Mouse (Mus musculus) layer of hippocampus, adult 18-20 months (tissue): ENCODE results near the gene Nfatc2ip. TPM values are rescaled to one million over a fixed set of nuclear protein-coding genes. Genes with fewer than 3 reads are reported as not detected.

Source experiments
- DNase-seq, 2 experiments: peaks; one replicate each; pipeline ENCODE4 v3.0.0; 2022; ENCODE audit warnings: low spot score in 2 of 2
- long read RNA-seq: library from polyadenylated mRNA; stranded (forward); transcript quantifications from one replicate; pipeline ENCODE4 v2.0.0, GENCODE M21; 2021
- total RNA-seq, 2 experiments: library from RNA; stranded (reverse); gene quantifications; 2 replicates each; pipeline ENCODE4 v1.2.3; 2021

Gene Nfatc2ip
- 1 to 10 TPM; 6.0 to 6.9 TPM for total RNA-seq
- long read RNA-seq, partial matches to known transcripts, result 0 of 2 reads
- long read RNA-seq, other reads (novel, unspliced or antisense), result 2 of 2 reads

GRCm38 (mm10) chr7:126396298-126397119, at the start of gene Nfatc2ip:
TSS of gene Nfatc2ip (minus strand) at chr7:126396737.
- peak; percentile 94 to 100 for DNase-seq

GRCm38 (mm10) chr7:126446217-126446616, 49.7 kb upstream of the Nfatc2ip start:
- no peak for DNase-seq

- DNase-seq, result no peak
These were observed 48.7 kb upstream of the Nfatc2ip start for GRCm38 (mm10) chr7:126445104-126445815.

GRCm38 (mm10) chr7:126444536-126444935, 48.0 kb upstream of the Nfatc2ip start:
- no peak for DNase-seq

- no peak for DNase-seq
These were observed 47.5 kb upstream of the Nfatc2ip start for GRCm38 (mm10) chr7:126443997-126444396.

DNA sequence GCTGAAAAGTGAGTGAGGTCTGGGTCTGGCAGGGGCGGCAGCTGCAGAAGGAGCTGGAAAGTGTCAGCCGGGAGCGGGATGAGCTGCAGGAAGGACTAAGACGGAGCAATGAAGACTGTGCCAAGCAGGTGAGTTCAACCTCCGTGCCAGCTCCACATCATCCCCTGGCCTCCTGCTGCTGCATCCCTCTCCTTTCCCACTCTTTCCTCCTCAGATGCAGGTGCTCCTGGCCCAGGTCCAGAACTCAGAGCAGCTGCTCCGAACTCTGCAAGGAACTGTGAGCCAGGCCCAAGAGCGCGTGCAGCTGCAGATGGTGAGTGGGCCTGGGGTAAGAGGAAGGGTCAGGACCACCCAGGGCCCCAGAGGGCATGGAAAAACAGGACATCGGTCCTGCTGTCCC, 43.6 kb upstream of the Nfatc2ip start:
- DNase-seq, result no peak

DNA sequence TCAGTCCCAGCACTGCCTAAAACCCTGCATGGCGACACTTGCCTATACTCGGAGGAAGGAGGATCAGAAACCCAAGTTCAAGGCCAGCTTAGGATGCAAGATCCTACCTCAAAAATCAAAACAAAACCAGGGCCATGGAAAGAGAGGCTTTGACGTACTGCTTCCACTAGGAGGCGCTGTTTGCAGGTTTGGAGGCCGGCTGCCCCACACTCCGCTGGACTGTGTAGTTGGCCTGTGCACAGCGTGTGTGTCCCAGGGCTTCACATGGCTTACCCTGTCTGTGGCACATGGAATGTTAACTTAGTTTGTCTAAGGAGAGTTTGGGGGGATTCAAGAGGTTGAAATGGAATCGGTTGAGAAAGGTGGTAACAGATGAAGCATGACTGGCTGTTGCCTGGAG, 40.3 kb upstream of the Nfatc2ip start:
- peak in 1 of 2 experiments; percentile 20 for DNase-seq

DNA sequence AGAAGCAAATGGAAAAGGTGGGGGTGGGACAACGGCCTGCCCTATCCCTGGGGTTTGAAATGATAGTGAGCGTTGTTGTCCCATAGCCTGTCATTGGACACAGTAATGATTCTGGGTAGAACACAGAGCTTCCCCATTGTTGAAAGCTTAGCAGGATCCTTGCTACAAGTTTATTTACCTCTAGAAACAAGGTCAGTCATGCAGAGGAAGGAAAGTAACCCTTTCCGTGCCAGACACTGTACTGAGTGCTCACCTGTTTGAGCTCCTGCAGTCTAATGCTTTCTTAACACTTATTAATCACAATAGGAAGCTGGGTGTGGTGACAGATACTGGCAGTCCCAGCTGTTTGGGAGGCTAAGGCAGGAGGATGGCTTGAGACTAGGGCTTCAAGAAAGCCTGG, 39.3 kb upstream of the Nfatc2ip start:
- no peak for DNase-seq

- DNase-seq, result no peak
These were observed 38.2 kb upstream of the Nfatc2ip start for GRCm38 (mm10) chr7:126434726-126435125.

DNA sequence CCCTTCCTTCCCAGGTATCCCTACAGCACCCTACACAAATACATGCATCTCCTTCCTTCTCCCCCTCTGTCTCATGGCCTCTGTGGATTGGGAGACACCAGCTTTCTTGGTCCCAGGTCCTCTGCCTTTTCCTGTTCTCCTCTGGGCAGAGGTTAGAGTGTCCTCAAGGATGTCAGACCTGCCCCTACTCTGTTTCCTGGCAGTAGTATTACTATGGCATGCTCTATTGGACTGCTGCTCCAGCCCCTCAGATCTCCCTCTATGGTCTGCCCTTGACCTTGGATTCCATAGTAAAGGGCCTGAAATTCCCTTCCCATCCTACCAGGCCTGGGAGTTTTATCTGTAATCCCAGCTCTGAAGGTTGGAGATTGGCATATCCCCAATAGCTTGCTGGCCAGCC, 33.6 kb upstream of the Nfatc2ip start:
- no peak for DNase-seq

DNA sequence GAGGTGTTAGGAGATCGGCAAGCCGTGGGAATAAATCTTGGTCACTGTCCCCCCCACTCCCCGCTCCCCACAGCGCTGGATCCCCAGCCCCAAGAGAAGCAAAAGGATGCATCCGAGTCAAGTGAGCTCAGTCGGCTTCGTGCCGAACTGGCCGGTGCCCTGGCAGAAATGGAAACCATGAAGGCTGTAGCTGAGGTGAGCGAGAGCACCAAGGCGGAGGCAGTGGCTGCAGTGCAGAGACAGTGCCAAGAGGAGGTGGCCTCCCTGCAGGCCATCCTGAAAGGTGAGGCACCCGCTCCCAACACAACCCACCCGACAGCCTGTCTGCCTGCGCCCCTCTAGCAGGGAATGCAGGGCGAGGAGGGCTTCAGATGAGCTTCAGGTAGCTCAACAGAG, 33.0 kb upstream of the Nfatc2ip start:
- no peak for DNase-seq

DNA sequence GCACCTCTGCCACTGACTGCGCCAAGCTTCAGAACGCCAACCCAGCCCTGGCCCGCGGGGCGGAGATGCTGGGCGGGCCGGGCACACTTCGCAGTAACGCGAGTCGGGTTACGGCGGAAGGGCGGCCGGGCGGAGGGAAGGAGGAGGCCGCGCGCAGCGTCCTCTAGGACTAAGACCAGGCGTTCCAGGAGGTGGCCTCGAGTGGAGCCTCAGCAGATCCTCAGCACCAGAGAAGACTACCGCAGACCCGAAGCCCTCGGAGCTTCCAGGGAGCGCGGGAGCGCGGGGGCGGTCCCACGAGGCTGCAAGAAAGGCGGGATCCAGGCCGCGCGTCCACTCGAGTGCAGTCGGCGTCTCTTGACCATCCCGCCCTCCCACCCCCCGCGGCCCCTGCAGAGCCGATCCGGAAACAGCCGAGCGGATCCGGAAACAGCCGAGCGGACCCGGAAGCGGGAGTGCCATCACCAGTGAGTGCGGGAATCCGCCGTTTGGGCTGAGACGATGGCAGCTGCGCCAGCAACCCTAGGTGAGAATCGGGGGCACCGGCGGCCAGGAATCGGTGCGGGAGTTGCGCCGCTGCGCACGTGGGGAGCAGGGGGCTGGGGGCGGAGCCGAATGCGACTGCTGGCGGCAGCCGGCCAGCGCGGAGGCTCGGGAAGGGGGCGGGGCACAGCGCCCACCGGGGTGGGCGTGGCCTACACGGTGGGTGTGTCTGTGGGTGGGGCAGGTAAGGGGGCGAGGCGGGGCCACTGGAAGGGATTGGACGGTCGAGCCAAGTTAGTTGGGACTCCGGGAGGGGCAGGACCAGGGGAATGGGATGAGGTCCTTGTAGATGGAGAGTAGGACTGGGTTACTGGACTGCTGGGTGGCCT, 32.3 kb upstream of the Nfatc2ip start, which contains the start of gene Rabep2:
Gene Rabep2, plus strand, starts transcription at position 129 of the 872 bp plus-strand sequence.
- peak; percentile 85 to 95 for DNase-seq

DNA sequence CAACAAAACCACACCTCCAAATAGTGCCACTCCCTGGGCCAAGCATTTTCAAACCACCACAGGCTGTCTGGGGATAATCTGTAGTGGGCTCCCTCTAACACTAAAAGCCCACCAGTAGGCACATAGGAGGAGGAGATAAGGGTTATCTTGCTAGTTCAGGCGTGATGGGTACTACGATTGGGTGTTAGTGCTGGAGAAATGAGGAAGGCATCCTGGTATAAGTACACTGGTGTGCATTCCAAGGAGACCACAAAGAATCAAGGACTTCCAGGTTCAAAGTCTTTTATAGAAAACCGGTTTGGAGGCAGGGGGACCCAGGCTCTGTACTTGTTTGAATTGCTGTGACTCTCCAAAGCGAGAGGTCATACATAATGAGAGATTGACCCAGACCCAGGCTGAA, 31.6 kb upstream of the Nfatc2ip start:
- DNase-seq, result no peak

DNA sequence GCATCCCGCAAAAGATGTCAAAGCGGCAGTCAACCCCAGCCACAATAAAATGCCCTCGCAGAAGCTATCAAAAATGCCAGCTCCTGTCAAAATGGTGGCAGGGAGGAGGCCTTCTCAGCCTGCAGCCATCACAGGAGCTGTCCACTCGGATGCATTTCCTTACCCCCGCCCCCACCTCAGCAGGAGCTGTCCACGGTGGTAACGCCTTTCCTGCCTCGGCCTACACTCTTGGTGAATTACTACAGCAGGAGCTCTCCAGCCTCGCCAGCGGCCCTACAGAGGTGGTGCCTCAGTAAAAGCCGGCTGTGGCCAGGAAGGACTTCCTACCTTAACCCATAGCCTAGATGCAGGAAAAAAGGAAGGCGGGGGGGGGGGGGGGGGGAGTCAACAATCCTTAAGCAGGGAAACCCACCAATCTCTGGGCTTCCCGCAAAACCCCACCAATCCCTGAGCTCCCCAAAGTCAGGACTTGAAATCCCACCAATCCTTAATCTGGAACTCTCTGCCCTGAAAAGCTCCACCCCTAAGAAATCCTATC, 30.9 kb upstream of the Nfatc2ip start:
- DNase-seq, result no peak

- DNase-seq, result no peak
These were observed 27.6 kb upstream of the Nfatc2ip start for GRCm38 (mm10) chr7:126424161-126424560.

DNA sequence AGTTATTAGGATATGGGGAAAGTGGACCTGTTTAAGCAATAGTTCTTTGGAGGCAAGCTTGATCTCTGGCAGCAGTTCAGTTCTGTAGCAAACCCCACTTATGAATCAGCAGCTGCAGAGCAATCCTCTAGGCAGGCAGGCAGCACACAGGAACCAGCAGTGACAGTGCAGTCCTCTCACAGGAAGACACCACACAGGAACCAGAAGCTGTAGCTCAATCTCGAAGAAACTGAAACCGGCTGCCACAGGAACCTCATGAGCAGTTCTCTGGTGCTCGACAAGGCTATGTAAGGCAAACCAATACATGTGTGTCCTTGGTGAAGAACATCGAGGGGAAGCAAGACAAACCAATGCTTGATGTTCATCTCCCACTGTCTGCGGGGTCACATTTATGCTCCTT, 25.2 kb upstream of the Nfatc2ip start:
- no peak for DNase-seq

DNA sequence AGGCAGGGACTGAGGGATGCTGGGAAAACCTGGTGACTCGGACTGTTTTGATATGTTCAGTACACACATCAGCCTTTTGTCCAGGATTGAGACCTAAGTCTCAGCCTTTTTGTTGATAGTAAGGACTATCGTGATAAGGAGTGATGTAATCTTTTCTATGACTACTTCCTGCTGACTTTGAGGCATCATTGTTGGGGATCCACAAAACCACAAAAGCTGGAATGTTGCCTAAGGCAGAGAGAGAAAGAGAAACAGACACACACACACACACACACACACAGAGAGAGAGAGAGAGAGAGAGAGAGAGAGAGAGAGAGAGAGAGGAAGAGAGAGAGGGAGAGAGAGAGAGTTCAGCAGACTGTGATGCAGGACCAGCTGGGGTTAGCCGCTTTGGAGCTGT, 22.0 kb upstream of the Nfatc2ip start:
- no peak for DNase-seq

- no peak for DNase-seq
These were observed 21.1 kb upstream of the Nfatc2ip start for GRCm38 (mm10) chr7:126417606-126418005.

DNA sequence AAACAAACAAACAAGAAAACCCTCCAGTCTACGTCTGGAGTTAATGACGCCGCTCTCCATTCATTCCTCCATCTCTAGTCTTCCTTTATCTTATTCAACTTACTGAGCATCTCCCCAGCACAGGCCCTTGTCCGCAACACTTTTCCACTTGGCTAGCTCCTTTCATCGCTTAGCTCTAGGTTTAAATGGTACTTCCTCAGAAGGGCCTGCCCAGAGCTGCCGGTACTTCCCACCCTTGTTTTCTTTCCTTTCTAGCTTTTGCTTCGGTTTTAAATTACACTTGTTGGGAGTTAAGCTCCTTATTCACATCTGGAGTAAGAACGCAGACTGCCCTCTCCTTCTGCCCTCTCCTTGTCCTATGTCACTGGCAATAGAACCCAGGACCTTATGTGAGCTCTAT, 20.5 kb upstream of the Nfatc2ip start:
- no peak for DNase-seq

- no peak for DNase-seq
These were observed 20.1 kb upstream of the Nfatc2ip start for GRCm38 (mm10) chr7:126416615-126417014.

DNA sequence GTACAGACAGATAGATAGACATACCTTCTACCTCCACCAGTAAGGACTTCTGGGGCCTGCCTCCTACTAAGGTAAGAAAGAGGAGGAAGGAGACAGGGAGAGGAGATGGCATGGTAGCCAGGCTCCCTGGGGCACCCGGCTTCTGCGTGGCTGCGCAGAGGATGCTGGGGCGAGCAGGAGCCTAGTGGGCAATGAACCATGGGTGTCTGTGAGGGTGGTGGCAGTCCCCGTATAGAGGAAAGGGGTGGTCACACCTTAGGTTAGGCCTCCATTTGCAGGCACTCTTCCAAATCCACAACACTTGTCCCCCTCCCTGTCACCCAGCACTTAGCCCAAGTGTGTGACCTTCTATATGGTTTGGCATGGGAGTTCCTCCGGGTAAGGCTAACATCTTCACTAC, 18.2 kb upstream of the Nfatc2ip start, which contains the start of gene Cd19:
Gene Cd19, minus strand, starts transcription at position 165 of the 400 bp plus-strand sequence.
- DNase-seq, result no peak
